Mouse (Mus musculus) CH12.LX (cell line): ENCODE results near the gene Gen1. TPM values are rescaled to one million over a fixed set of nuclear protein-coding genes. Genes with fewer than 3 reads are reported as not detected.

Experiments used
- DNase-seq: peaks from one replicate; pipeline ENCODE4 v3.0.0-alpha.2; 2013; ENCODE audit errors: extremely low read depth
- H3K27ac ChIP-seq: 2 replicates; pipeline ENCODE4 v1.5.1; 2012; ENCODE audit warnings: low read depth, mild to moderate bottlenecking, control low read depth, moderate library complexity; ENCODE audit not compliant: insufficient read depth
- H3K27me3 ChIP-seq: replicated peaks from 2 replicates; pipeline ENCODE3; 2012; ENCODE audit warnings: inconsistent platforms
- H3K36me3 ChIP-seq, 2 experiments: replicated peaks in 1 of 2; 2 replicates each; pipeline versions ENCODE3 to v1.6.1; 2012; ENCODE audit warnings: inconsistent platforms in 1 of 2, low read length in 1 of 2, mild to moderate bottlenecking in 1 of 2, mixed read lengths in 1 of 2, moderate library complexity in 1 of 2; ENCODE audit not compliant: control insufficient read depth in 1 of 2, insufficient read depth in 1 of 2
- H3K4me1 ChIP-seq, 2 experiments: 2 replicates each; pipeline ENCODE4 v1.6.1; 2012; ENCODE audit warnings: inconsistent platforms in 1 of 2, moderate library complexity in 1 of 2; ENCODE audit not compliant: insufficient read depth in 2 of 2, control insufficient read depth in 1 of 2
- H3K4me2 ChIP-seq: 2 replicates; pipeline ENCODE4 v1.6.1; 2012; ENCODE audit warnings: low read depth, mild to moderate bottlenecking, control low read depth; ENCODE audit not compliant: poor library complexity, insufficient read depth, severe bottlenecking
- H3K4me3 ChIP-seq, 3 experiments: fragments of 150-350 bp in 1 of 3; sonication (generic) in 1 of 3; replicated peaks in 1 of 3; 2 replicates each; pipeline versions ENCODE3 to v1.5.1; 2011 to 2012; ENCODE audit warnings: low read depth in 2 of 3, low read length in 2 of 3, mild to moderate bottlenecking in 2 of 3, moderate library complexity in 2 of 3, control low read depth in 1 of 3, improper control_type of control experiment in 1 of 3, inconsistent platforms in 1 of 3, mixed read lengths in 1 of 3; ENCODE audit not compliant: poor library complexity in 1 of 3
- H3K79me2 ChIP-seq: replicated peaks from 2 replicates; pipeline ENCODE4 v1.6.1; 2012; ENCODE audit warnings: mild to moderate bottlenecking, moderate library complexity; ENCODE audit not compliant: control insufficient read depth, poor library complexity, insufficient read depth, severe bottlenecking; ENCODE audit errors: extremely low read depth
- H3K9ac ChIP-seq: 2 replicates; pipeline ENCODE4 v1.6.1; 2012; ENCODE audit warnings: low read depth, mild to moderate bottlenecking, control low read depth, moderate library complexity; ENCODE audit not compliant: insufficient read depth
- H3K9me3 ChIP-seq: replicated peaks from 2 replicates; pipeline ENCODE3; 2012; ENCODE audit warnings: low read length, inconsistent platforms, mixed read lengths
- BHLHE40 ChIP-seq: IDR thresholded peaks from 2 replicates; pipeline ENCODE4 v1.6.1; 2011; ENCODE audit warnings: mild to moderate bottlenecking, low read depth, low read length, improper control_type of control experiment
- CHD1 ChIP-seq: IDR thresholded peaks from 2 replicates; pipeline ENCODE4 v1.6.1; 2012; ENCODE audit warnings: low read depth, low read length, improper control_type of control experiment, inconsistent platforms
- E2F4 ChIP-seq: IDR thresholded peaks from 2 replicates; pipeline ENCODE4 v1.6.1; 2011; ENCODE audit warnings: low read depth, low read length, improper control_type of control experiment; ENCODE audit not compliant: insufficient replicate concordance
- ELF1 ChIP-seq: IDR thresholded peaks from 2 replicates; pipeline ENCODE4 v1.6.1; 2014; ENCODE audit warnings: low read depth, mild to moderate bottlenecking, inconsistent platforms, low read length, improper control_type of control experiment
- ETS1 ChIP-seq: conservative IDR thresholded peaks from 2 replicates; pipeline ENCODE4 v1.6.1; 2012; ENCODE audit warnings: low read depth, mild to moderate bottlenecking, inconsistent platforms, low read length, improper control_type of control experiment, moderate library complexity
- GABPA ChIP-seq: IDR thresholded peaks from 2 replicates; pipeline ENCODE4 v1.6.1; 2012; ENCODE audit warnings: low read depth, low read length, improper control_type of control experiment, inconsistent platforms; ENCODE audit not compliant: insufficient replicate concordance
- IRF4 ChIP-seq: IDR thresholded peaks from 2 replicates; pipeline ENCODE4 v1.6.1; 2014; ENCODE audit warnings: low read depth, mild to moderate bottlenecking, inconsistent platforms, low read length, improper control_type of control experiment
- MAX ChIP-seq: IDR thresholded peaks from 2 replicates; pipeline ENCODE4 v1.6.1; 2011; ENCODE audit warnings: low read length, improper control_type of control experiment
- MAZ ChIP-seq: IDR thresholded peaks from 2 replicates; pipeline ENCODE4 v1.6.1; 2012; ENCODE audit warnings: low read depth, mild to moderate bottlenecking, inconsistent platforms, low read length, improper control_type of control experiment, moderate library complexity
- MEF2A ChIP-seq: IDR thresholded peaks from 2 replicates; pipeline ENCODE4 v1.6.1; 2014; ENCODE audit warnings: low read depth, mild to moderate bottlenecking, inconsistent platforms, low read length, improper control_type of control experiment, borderline replicate concordance
- MYC ChIP-seq: IDR thresholded peaks from 2 replicates; pipeline ENCODE4 v1.6.1; 2011; ENCODE audit warnings: low read depth, mild to moderate bottlenecking, improper control_type of control experiment, low read length
- NRF1 ChIP-seq: IDR thresholded peaks from 2 replicates; pipeline ENCODE4 v1.6.1; 2014; ENCODE audit warnings: low read depth, mild to moderate bottlenecking, inconsistent platforms, low read length, improper control_type of control experiment, moderate library complexity
- POLR2AphosphoS2 ChIP-seq: IDR thresholded peaks from 2 replicates; pipeline ENCODE4 v1.6.1; 2011; ENCODE audit warnings: low read depth, low read length, improper control_type of control experiment
- SIN3A ChIP-seq: IDR thresholded peaks from 2 replicates; pipeline ENCODE4 v1.6.1; 2012; ENCODE audit warnings: low read length, improper control_type of control experiment, inconsistent platforms
- SMC3 ChIP-seq: IDR thresholded peaks from 2 replicates; pipeline ENCODE4 v1.6.1; 2011; ENCODE audit warnings: low read depth, low read length, improper control_type of control experiment
- TBP ChIP-seq: conservative IDR thresholded peaks from 2 replicates; pipeline ENCODE4 v1.6.1; 2011; ENCODE audit warnings: low read depth, low read length, improper control_type of control experiment
- TCF12 ChIP-seq: IDR thresholded peaks from 2 replicates; pipeline ENCODE4 v1.6.1; 2014; ENCODE audit warnings: low read depth, mild to moderate bottlenecking, inconsistent platforms, low read length, improper control_type of control experiment
- UBTF ChIP-seq: IDR thresholded peaks from 2 replicates; pipeline ENCODE4 v1.6.1; 2012; ENCODE audit warnings: low read depth, mild to moderate bottlenecking, inconsistent platforms, low read length, improper control_type of control experiment, moderate library complexity
- USF1 ChIP-seq: IDR thresholded peaks from 2 replicates; pipeline ENCODE4 v1.6.1; 2014; ENCODE audit warnings: low read depth, mild to moderate bottlenecking, inconsistent platforms, low read length, improper control_type of control experiment
- ZC3H11A ChIP-seq: IDR thresholded peaks from 2 replicates; pipeline ENCODE4 v1.6.1; 2012; ENCODE audit warnings: low read depth, mild to moderate bottlenecking, inconsistent platforms, low read length, improper control_type of control experiment
- ZKSCAN1 ChIP-seq: IDR thresholded peaks from 2 replicates; pipeline ENCODE4 v1.6.1; 2012; ENCODE audit warnings: low read depth, inconsistent platforms, low read length, improper control_type of control experiment, borderline replicate concordance
- ZNF384 ChIP-seq: IDR thresholded peaks from 2 replicates; pipeline ENCODE4 v1.6.1; 2012; ENCODE audit warnings: low read depth, low read length, improper control_type of control experiment, inconsistent platforms
- dilution Hi-C: fragments of 300-500 bp; cut with MboI; formaldehyde crosslinking; loops from 2 replicates; pipeline ENCODE4 v1.14.3; 2020; ENCODE audit warnings: low sequenced_read_pairs; ENCODE audit not compliant: extremely low pct_unique_long_range_greater_than_20kb, extremely low pct_ligation_motif_present
- in situ Hi-C: fragments of 300-500 bp; cut with MboI; formaldehyde crosslinking; loops from 3 replicates; pipeline ENCODE4 v1.14.3; 2019; ENCODE audit warnings: low sequenced_read_pairs, low pct_ligation_motif_present, low pct_unique_long_range_greater_than_20kb, mixed read lengths
- polyA plus RNA-seq: library from polyadenylated mRNA; unstranded; fragments of >175 nt; gene quantifications from 2 replicates; pipeline ENCODE4 v1.2.1, GENCODE M21; 2012; ENCODE audit warnings: low read depth; ENCODE audit not compliant: insufficient read length
- total RNA-seq, 2 experiments: library from RNA; depleted of rRNA; stranded (reverse); fragments of 300-350 nt in 1 of 2; fragments of >200 nt in 1 of 2; gene quantifications; 2 replicates each; pipeline ENCODE4 v1.2.3; 2012 to 2014

Gen1 gene
- total and polyA plus RNA-seq, 3 experiments = 13.2 to 15.3 (median 14.4) TPM

GRCm38 (mm10) chr12:11222566-11222965 is 43.0 kb downstream of the Gen1 start:
- no peak overlapping the region for H3K4me2 ChIP-seq
- DNase-seq = peak; percentile 61
- in situ Hi-C loops = no loop called here
- H3K4me3 ChIP-seq = no peak overlapping the region
- no peak overlapping the region for H3K27ac ChIP-seq
- H3K36me3 ChIP-seq = no peaks in the 10 kb centered on the region
- dilution Hi-C loops = no loop called here
- H3K27me3 ChIP-seq = no peaks in the 10 kb centered on the region
- H3K9ac ChIP-seq = no peak overlapping the region
- H3K79me2 ChIP-seq = no peaks in the 10 kb centered on the region
- peaks cover 0 to 38% of the 10 kb centered on the region in 2 experiments; a peak in 2 of 4 replicates for H3K4me1 ChIP-seq
- no peak for TF ChIP-seq MEF2A
- TF ChIP-seq NRF1 = no peak
- no peak for TF ChIP-seq BHLHE40
- no peak for TF ChIP-seq E2F4
- TF ChIP-seq USF1 = no peak
- TF ChIP-seq MYC = no peak
- TF ChIP-seq ETS1 = no peak
- no peaks in the 10 kb centered on the region for H3K9me3 ChIP-seq

- dilution Hi-C loops = no loop called here
- no peak for TF ChIP-seq ELF1
- no peak for TF ChIP-seq SIN3A
- TF ChIP-seq IRF4 = no peak
- no peak for TF ChIP-seq SMC3
- no peak for TF ChIP-seq POLR2AphosphoS2
- no peak for TF ChIP-seq MAZ
- no peak for TF ChIP-seq MAX
- TF ChIP-seq TCF12 = no peak
- TF ChIP-seq MEF2A = no peak
- TF ChIP-seq UBTF = no peak
- no peak for TF ChIP-seq ZC3H11A
- TF ChIP-seq CHD1 = no peak
- no peak for TF ChIP-seq ZNF384
- no peak for TF ChIP-seq TBP
- TF ChIP-seq GABPA = no peak
- TF ChIP-seq ZKSCAN1 = no peak
- DNase-seq = no peak
- Histone ChIP-seq H3K9ac (no peak overlapping the region), H3K36me3 (no peaks in the 10 kb centered on the region), H3K4me3 (no peak overlapping the region), H3K9me3 (no peaks in the 10 kb centered on the region), H3K4me2 (no peak overlapping the region), H3K27ac (no peak overlapping the region), H3K79me2 (no peaks in the 10 kb centered on the region), H3K4me1 (peaks cover 0 to 45% of the 10 kb centered on the region in 2 experiments; a peak in 2 of 4 replicates), H3K27me3 (no peaks in the 10 kb centered on the region)
- in situ Hi-C loops = no loop called here
These were observed 43.9 kb downstream of the Gen1 start for GRCm38 (mm10) chr12:11221524-11222330.
